Mouse (Mus musculus) intestine, embryonic 14.5 days (tissue): ENCODE results near the gene Mycbp. TPM values are rescaled to one million over a fixed set of nuclear protein-coding genes. Genes with fewer than 3 reads are reported as not detected.

ENCODE experiments used
- ATAC-seq: fragments of 200-750 bp; cut with Nextera tagmentation; replicated peaks from 2 replicates; pipeline ENCODE4 v1.8.0; 2017; ENCODE audit warnings: low read depth, moderate number of reproducible peaks, moderate TSS enrichment, moderate library complexity; ENCODE audit not compliant: low FRiP score, low TSS enrichment
- DNase-seq: peaks from one replicate; pipeline ENCODE4 v3.0.0-alpha.2; 2018; ENCODE audit warnings: low spot score
- H3K27ac ChIP-seq: fragments of 300-500 bp; sonication (generic); 2 replicates; pipeline ENCODE4 v1.5.1; 2014; ENCODE audit warnings: low read depth, mild to moderate bottlenecking, control low read depth
- H3K27me3 ChIP-seq: fragments of 300-500 bp; sonication (generic); replicated peaks from 2 replicates; pipeline ENCODE4 v1.6.1; 2014; ENCODE audit warnings: low read length, control low read depth; ENCODE audit not compliant: control insufficient read depth, insufficient read depth
- H3K36me3 ChIP-seq: fragments of 300-500 bp; sonication (generic); 2 replicates; pipeline ENCODE4 v1.6.1; 2014; ENCODE audit warnings: low read length, control low read depth; ENCODE audit not compliant: control insufficient read depth, insufficient read depth
- H3K4me1 ChIP-seq: fragments of 300-500 bp; sonication (generic); replicated peaks from 2 replicates; pipeline ENCODE4 v1.6.1; 2014; ENCODE audit warnings: low read length, control low read depth, mixed read lengths; ENCODE audit not compliant: control insufficient read depth, insufficient read depth
- H3K4me2 ChIP-seq: fragments of 300-500 bp; sonication (generic); 2 replicates; pipeline ENCODE4 v1.6.1; 2014; ENCODE audit warnings: low read length
- H3K4me3 ChIP-seq: fragments of 300-500 bp; sonication (generic); 2 replicates; pipeline ENCODE4 v1.5.1; 2014; ENCODE audit warnings: low read depth, low read length, control low read depth, mixed read lengths
- H3K9ac ChIP-seq: fragments of 300-500 bp; sonication (generic); 2 replicates; pipeline ENCODE4 v1.6.1; 2014; ENCODE audit warnings: mild to moderate bottlenecking, low read length
- H3K9me3 ChIP-seq: fragments of 300-500 bp; sonication (generic); 2 replicates; pipeline ENCODE4 v1.6.1; 2016; ENCODE audit warnings: low read length, control low read depth; ENCODE audit not compliant: control insufficient read depth
- WGBS: fragments of 180-500 bp; shearing (Covaris S2); extraction: QIAGEN DNeasy Blood & Tissue Kit; methylation state at CpG from one replicate; pipeline ENCODE4 v1.1.7; 2014; 5-methylcytosine and 5-hydroxymethylcytosine counted together
- polyA plus RNA-seq: library from polyadenylated mRNA; unstranded; fragments of >200 nt; fragmentation: Nextera tagmentation; extraction: Ambion mirVana; gene quantifications from 2 replicates; pipeline ENCODE4 v1.2.1, GENCODE M21; 2014

Mycbp gene
- polyA plus RNA-seq, result 86.5 and 97.8 TPM in 2 replicates

DNA sequence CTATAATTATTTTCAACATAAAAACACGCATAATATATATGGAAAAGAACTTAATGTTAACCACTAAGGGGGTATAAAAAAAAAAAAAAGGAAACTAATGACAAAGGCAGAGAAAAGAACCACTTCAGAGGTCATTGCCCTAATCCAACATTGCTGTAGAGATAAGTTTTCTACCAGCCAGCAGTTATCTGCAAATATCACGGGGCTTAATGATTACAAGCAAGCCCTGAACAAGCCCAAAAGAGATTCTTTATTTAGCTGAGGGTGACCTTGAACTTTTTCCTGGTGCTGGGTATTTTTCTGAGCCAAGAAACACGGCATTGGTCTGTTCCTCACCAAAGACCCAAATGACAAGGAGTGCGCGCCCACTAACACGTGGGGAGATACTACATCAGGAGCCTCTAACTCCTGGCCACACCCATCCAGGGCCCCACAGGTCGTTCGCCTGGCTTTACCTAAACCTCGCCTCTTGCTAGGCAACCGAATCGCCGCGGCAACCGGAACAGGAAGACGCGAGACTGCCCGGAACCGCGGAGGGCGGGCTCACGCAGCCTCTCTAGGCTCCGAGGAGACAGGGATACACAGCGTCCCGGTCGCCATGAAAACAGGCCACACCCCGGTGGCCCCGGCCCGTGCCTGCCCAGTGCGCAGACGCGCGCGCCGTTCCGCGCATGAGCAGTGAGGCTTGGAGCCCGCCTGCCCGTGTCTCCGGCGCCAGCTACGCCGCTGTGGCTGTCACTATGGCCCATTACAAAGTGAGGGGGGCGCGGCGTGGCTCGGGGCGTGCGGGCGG lies at the start of gene Mycbp:
Gene Mycbp (plus strand): TSS at position 500 of the 793 bp plus-strand sequence.
- H3K9ac ChIP-seq, result peak within 1 kb of the TSS; percentile 65
- H3K4me3 ChIP-seq, result peak within 1 kb of the TSS; percentile 71
- no peaks in the 10 kb centered on the region for H3K9me3 ChIP-seq
- peak within 1 kb of the TSS; percentile 83 for H3K27ac ChIP-seq
- H3K4me1 ChIP-seq, result peaks cover 10% of the 10 kb centered on the region
- peaks cover 11% of the 10 kb centered on the region for H3K36me3 ChIP-seq
- H3K27me3 ChIP-seq, result no peaks in the 10 kb centered on the region
- DNase-seq (peak; percentile 97), ATAC-seq (peak; percentile 100)
- WGBS, result 2% methylated on average over 45 of the region's 49 CpGs
- H3K4me2 ChIP-seq, result peak within 1 kb of the TSS; percentile 72

- no peak for ATAC-seq
- no peaks in the 10 kb centered on the region for H3K36me3 ChIP-seq
- H3K9ac ChIP-seq, result no peak overlapping the region
- H3K4me1 ChIP-seq, result no peaks in the 10 kb centered on the region
- WGBS, result 79% methylated on average over 4 of the region's 4 CpGs
- no peaks in the 10 kb centered on the region for H3K27me3 ChIP-seq
- H3K4me2 ChIP-seq, result no peak overlapping the region
- no peak for DNase-seq
- H3K27ac ChIP-seq, result no peak overlapping the region
- no peak overlapping the region for H3K4me3 ChIP-seq
- no peaks in the 10 kb centered on the region for H3K9me3 ChIP-seq
These were observed 47.7 kb upstream of the Mycbp start for GRCm38 (mm10) chr4:123856888-123857287.

DNA sequence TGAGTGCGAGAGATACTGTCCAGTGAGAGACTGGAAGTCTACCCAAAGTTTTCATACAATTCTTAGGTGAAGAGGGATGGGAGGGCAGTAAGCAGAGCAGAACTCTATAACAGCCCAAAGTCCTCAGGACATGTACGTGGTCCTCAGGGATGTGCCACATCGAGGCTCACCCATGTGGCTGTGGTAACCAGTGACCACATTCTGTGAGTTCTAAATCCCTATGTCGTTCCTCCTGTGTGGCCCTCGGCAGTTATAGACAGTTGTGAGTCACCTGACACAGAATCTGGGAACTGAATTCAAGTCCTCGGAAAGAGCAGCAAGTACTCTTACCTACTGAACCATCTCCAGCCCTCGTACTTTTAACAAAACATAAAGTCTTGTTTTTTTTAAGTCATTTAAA lies 46.5 kb upstream of the Mycbp start:
- H3K4me2 ChIP-seq, result no peak overlapping the region
- no peaks in the 10 kb centered on the region for H3K36me3 ChIP-seq
- H3K4me3 ChIP-seq, result no peak overlapping the region
- H3K27me3 ChIP-seq, result no peaks in the 10 kb centered on the region
- no peak for ATAC-seq
- DNase-seq, result no peak
- WGBS, result 87% methylated on average over 7 of the region's 7 CpGs
- H3K27ac ChIP-seq, result no peak overlapping the region
- H3K9me3 ChIP-seq, result no peaks in the 10 kb centered on the region
- H3K4me1 ChIP-seq, result no peaks in the 10 kb centered on the region
- no peak overlapping the region for H3K9ac ChIP-seq

GRCm38 (mm10) chr4:123859379-123859778 lies 45.3 kb upstream of the Mycbp start, which contains the start of gene 4933427I04Rik:
TSS of gene 4933427I04Rik (plus strand) at chr4:123859679.
- Histone ChIP-seq H3K9ac (no peak within 1 kb of the TSS), H3K27ac (no peak within 1 kb of the TSS), H3K9me3 (no peaks in the 10 kb centered on the region), H3K4me2 (no peak within 1 kb of the TSS), H3K4me1 (no peaks in the 10 kb centered on the region), H3K27me3 (no peaks in the 10 kb centered on the region), H3K4me3 (no peak within 1 kb of the TSS), H3K36me3 (no peaks in the 10 kb centered on the region)
- 85% methylated on average over 3 of the region's 3 CpGs for WGBS
- DNase-seq (no peak), ATAC-seq (no peak)

- no peak for DNase-seq
- no peak for ATAC-seq
- no peak overlapping the region for H3K27ac ChIP-seq
- H3K9me3 ChIP-seq, result no peaks in the 10 kb centered on the region
- H3K27me3 ChIP-seq, result no peaks in the 10 kb centered on the region
- no peaks in the 10 kb centered on the region for H3K36me3 ChIP-seq
- H3K4me3 ChIP-seq, result no peak overlapping the region
- H3K4me1 ChIP-seq, result no peaks in the 10 kb centered on the region
- no peak overlapping the region for H3K4me2 ChIP-seq
- H3K9ac ChIP-seq, result no peak overlapping the region
- WGBS, result 57% methylated on average over 2 of the region's 2 CpGs
These were observed 44.8 kb upstream of the Mycbp start for GRCm38 (mm10) chr4:123859803-123860202.

DNA sequence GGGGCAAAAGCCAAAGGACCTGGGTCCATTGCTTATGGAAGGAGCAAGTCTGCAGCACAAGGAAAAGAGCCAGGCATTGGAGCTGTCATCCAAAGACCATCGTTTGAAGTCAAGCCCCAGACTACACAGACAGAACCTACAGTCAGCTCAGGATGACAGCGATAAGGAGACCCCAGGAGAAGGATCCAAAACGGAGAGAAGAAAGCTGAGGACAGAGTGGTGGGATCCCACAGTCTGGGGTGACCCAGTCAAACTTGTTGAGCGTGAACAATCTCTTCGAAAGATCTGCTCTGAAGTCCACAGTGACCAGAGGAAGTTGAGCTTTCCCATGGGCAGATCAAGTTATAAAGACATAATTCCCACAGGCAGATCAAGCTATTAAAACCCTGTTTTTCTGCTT lies 44.0 kb upstream of the Mycbp start:
- WGBS, result 80% methylated on average over 5 of the region's 5 CpGs
- no peak overlapping the region for H3K27ac ChIP-seq
- ATAC-seq (no peak), DNase-seq (no peak)
- H3K4me1 ChIP-seq, result no peaks in the 10 kb centered on the region
- H3K9ac ChIP-seq, result no peak overlapping the region
- no peak overlapping the region for H3K4me2 ChIP-seq
- no peaks in the 10 kb centered on the region for H3K27me3 ChIP-seq
- H3K36me3 ChIP-seq, result no peaks in the 10 kb centered on the region
- no peaks in the 10 kb centered on the region for H3K9me3 ChIP-seq
- H3K4me3 ChIP-seq, result no peak overlapping the region

- DNase-seq (no peak), ATAC-seq (no peak)
- Histone ChIP-seq H3K4me1 (no peaks in the 10 kb centered on the region), H3K27ac (no peak overlapping the region), H3K4me2 (no peak overlapping the region), H3K36me3 (no peaks in the 10 kb centered on the region), H3K9ac (no peak overlapping the region), H3K9me3 (no peaks in the 10 kb centered on the region), H3K4me3 (no peak overlapping the region), H3K27me3 (no peaks in the 10 kb centered on the region)
- 84% methylated on average over 5 of the region's 5 CpGs for WGBS
These were observed 10.9 kb upstream of the Mycbp start for GRCm38 (mm10) chr4:123893726-123894125.

GRCm38 (mm10) chr4:123894295-123894694 lies 10.3 kb upstream of the Mycbp start:
- no peaks in the 10 kb centered on the region for H3K27me3 ChIP-seq
- 87% methylated on average over 4 of the region's 4 CpGs for WGBS
- no peak overlapping the region for H3K27ac ChIP-seq
- H3K36me3 ChIP-seq, result no peaks in the 10 kb centered on the region
- H3K4me1 ChIP-seq, result no peaks in the 10 kb centered on the region
- no peak overlapping the region for H3K9ac ChIP-seq
- no peak overlapping the region for H3K4me3 ChIP-seq
- H3K4me2 ChIP-seq, result no peak overlapping the region
- ATAC-seq, result no peak
- no peaks in the 10 kb centered on the region for H3K9me3 ChIP-seq
- DNase-seq, result no peak

DNA sequence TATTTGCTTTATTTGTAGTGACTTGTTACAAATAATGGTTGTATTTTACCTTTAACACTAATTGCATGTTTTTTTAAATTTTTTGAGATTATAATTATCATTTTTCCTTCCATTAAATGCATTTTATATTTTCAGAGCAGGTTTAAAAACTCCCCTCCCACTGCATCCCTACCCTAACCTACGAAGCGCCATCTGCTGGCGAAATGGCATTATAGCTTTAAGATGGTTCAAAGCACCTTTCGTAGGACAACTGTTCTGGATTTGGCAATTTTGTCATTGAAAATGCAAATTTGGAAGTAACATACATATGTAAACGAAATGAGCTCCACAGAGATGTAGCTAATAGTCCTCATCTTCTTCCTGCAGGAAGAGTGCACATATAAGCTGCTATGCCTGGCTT lies 5.9 kb upstream of the Mycbp start:
- DNase-seq, result peak; percentile 78
- 15% methylated on average over 5 of the region's 5 CpGs for WGBS

More for the DNA sequence above, 5.9 kb upstream of the Mycbp start:
- Histone ChIP-seq H3K4me1 (no peaks in the 10 kb centered on the region), H3K27me3 (no peaks in the 10 kb centered on the region), H3K4me3 (no peak overlapping the region), H3K36me3 (no peaks in the 10 kb centered on the region), H3K9me3 (no peaks in the 10 kb centered on the region), H3K9ac (no peak overlapping the region), H3K27ac (no peak overlapping the region), H3K4me2 (no peak overlapping the region)
- no peak for ATAC-seq
